Mouse (Mus musculus): ENCODE results near the gene Mcts1.

The Mcts1 gene

DNA sequence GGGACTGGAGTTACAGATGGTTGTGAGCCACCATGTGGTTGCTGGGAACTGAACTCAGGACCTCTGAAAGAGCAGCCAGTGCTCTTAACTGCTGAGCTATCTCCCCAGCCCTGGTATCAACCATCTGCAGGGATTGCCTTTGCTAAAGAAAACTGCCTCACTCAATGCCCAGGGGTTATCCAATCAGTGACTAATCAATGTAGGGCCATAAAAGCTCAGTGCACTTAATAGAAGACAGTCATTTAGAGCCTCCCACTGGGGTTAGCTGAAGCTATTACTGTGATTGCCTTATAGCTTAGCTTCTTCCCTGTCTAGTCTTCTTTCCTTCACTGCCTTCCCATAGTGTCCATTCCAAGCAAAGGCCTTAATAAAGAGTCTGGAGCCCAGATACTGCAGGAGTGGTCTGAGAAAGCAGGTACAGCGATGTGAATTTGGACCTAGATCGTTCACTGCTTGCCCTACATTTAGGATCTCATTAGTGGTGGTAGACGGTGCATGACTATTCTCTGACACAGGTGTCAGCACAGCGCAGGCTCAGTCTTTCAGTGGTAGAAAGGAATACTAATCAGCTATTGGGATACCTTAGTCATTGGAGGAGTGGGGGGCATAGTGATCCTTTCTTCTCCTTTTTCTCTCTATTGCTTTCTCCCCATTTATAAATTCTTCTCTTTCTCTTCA is 56.0 kb downstream of the Mcts1 start:
- DNase-seq (ENCODE audit: low spot score), result no peak
